Mouse (Mus musculus) embryonic stem cell, embryonic (primary cell): ENCODE measurements around the gene 6720489N17Rik.
"Not testable (repeated sequence)": the region's sequence is repeated elsewhere in the genome, so short reads cannot be mapped to it uniquely, and the experiment has no call there.

Source experiments
- CTCF ChIA-PET, 4 experiments: fragments of 300-600 bp in 2 of 4; fragments of 350-600 bp in 2 of 4; sonication (Branson Sonifier 250); formaldehyde crosslinking; loops; one replicate each; lab custom pipeline; 2022; ENCODE audit warnings: inconsistent platforms in 2 of 4; lab: Charles Lee
- POLR2A ChIA-PET, 4 experiments: fragments of 300-600 bp in 2 of 4; fragments of 350-600 bp in 2 of 4; sonication (Branson Sonifier 250); formaldehyde crosslinking; loops; one replicate each; lab custom pipeline; 2022; ENCODE audit warnings: antibody characterized with exemption in 4 of 4, inconsistent platforms in 1 of 4; lab: Charles Lee

Gene 6720489N17Rik

DNA sequence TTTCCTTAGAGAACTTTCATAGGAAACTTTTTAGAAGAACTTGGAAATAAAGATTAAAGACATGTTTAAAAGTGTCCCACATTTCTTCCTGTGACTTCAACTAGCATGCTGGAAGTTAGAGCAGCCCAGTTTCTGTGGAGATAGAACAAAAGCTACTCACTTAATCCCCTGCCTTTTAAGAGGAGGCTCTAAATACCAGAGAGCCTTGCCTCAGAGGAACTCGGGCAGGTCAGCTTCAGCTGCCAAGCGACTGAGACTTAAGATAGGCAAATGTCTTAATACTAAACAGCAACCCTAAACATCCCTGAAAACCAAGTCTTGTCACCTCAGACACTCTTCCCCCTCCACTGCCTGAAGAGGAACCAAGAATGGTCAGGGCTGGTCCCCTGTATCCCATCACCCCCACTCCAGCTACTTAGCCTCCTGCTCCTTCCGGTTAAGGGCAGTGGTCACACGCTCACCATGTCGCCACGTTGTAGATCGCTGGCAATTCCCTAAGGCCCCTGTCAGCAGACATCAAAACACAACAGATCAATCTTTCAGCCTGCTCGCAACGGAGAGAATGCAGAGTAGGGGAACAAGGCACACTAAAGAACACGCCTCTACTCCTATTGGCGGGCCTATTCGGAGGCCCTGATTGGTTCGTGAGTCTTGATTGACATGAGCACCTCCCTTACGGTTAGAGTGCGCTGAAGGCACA, at the start of gene 6720489N17Rik:
6720489N17Rik (minus strand) TSS at position 606 of the 700 bp plus-strand sequence.
- CTCF ChIA-PET, result interaction anchor here in 1 of 4 experiments (0.9 kb wide), 1 partner anchor 234 kb away, joined by 4 read pairs; no protein-coding TSS in a partner anchor

DNA sequence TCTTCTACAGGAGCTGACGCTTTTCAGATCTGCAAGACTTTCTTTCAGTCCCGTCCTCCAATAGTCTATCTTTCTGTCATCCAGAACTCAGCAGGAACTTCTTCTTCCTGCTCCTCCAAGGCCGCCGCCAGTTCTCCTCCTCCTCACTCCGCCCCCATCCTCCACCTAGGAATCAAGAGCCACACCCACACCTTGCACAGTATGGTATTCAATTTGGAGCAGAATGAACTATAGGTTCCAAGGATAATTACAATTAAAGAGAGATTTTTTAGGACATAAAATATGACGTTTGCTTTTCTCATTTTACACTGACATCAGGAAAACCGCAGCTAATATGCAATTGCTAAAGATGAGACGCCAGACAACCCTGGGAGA, 29.4 kb upstream of the 6720489N17Rik start:
- POLR2A ChIA-PET, result no interaction called here

More for the DNA sequence above, at the start of gene 6720489N17Rik:
- POLR2A ChIA-PET, result not testable (repeated sequence)

DNA sequence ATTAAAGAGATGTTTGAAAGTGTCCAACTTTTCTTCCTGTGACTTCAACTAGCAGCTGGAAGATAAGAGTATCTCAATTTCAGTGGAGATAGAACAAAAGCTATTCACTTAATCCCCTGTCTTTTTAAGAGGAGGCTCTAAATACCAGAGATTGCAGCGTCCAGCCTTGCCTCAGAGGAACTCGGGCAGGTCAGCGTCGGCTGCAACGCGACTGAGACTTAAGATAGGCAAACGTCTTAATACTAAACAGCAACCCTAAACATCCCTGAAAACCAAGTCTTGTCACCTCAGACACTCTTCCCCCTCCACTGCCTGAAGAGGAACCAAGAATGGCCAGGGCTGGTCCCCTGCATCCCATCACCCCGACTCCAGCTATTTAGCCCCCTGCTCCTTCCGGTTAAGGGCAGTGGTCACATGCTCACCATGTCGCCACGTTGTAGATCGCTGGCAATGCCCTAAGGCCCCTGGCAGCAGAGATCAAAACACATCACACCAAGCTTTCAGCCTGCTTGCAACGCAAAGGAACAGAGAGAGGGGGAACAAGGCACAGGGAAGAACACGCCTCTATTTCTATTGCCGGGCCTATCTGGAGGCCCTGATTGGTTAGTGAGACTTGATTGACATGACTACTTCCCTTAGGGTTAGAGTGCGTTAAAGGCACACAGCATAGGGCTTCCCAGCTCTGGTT, 28.8 kb upstream of the 6720489N17Rik start:
- POLR2A ChIA-PET, CTCF ChIA-PET: not testable (repeated sequence)

More for the DNA sequence above, 29.4 kb upstream of the 6720489N17Rik start:
- CTCF ChIA-PET, result interaction anchor here in 1 of 4 experiments (0.6 kb wide), 1 partner anchor 42 kb away, joined by 3 read pairs; no protein-coding TSS in a partner anchor

GRCm38 (mm10) chr13:62627071-62627470, 3.1 kb upstream of the 6720489N17Rik start:
- POLR2A ChIA-PET, result not testable (repeated sequence)

GRCm38 (mm10) chr13:62624277-62624665, 289 bp upstream of the 6720489N17Rik start:
- CTCF ChIA-PET, result interaction anchor here in 1 of 4 experiments (0.9 kb wide), 1 partner anchor 234 kb away, joined by 4 read pairs; no protein-coding TSS in a partner anchor
- POLR2A ChIA-PET, result not testable (repeated sequence)

More at GRCm38 (mm10) chr13:62627071-62627470, 3.1 kb upstream of the 6720489N17Rik start:
- CTCF ChIA-PET, result interaction anchor here in 2 of 4 experiments (0.9 to 1.7 kb wide), 6 partner anchors 13 to 233 kb away, joined by 3 to 14 read pairs (median 4); no protein-coding TSS in a partner anchor

DNA sequence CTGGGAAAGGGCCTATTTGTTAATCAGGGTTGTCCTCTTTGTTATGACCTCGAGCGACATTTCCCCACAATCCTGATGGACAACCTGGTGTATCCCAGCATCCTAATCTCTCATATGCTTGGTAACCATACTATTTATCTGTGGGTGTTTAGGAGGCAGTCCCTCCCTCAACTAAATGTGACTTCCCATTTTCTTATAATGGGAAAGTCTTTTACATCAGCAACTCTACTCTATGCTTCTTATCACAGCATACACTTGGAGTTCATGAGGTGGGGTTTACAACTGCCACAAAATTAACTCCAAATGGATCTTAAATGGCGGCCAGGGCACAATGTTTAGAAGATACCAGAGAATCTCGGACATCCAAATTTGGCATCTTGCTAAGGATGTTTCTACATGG, 6.5 kb downstream of the 6720489N17Rik start:
- CTCF ChIA-PET, POLR2A ChIA-PET: not testable (repeated sequence)

GRCm38 (mm10) chr13:62571099-62571498, 52.9 kb downstream of the 6720489N17Rik start, which contains the start of gene Zfp934:
Gene Zfp934, minus strand, starts transcription at chr13:62571199.
- CTCF ChIA-PET, POLR2A ChIA-PET: not testable (repeated sequence)

DNA sequence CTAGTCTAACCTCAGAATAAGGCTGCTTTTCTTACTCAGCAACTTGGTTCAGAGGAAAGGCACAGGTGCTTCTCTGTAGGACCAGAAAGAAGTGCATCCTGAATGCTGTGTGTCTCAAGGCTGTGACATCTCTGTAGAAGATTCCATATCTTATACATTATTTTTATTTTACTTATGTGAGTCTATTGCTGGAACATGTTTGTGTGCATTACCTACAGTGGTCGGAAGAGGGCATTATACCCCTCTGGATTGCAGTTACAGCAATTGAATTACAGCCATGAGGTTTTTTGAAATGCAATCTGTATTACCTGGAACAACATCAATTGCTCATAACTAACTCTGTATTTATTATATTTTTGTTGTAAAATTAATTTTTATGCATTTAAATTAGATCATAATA, 62.3 kb downstream of the 6720489N17Rik start:
- POLR2A ChIA-PET, CTCF ChIA-PET: not testable (repeated sequence)

- CTCF ChIA-PET, result not testable (repeated sequence)
- POLR2A ChIA-PET, result interaction anchor here in 1 of 4 experiments (0.9 kb wide), 1 partner anchor 48 kb away, joined by 3 read pairs; no protein-coding TSS in a partner anchor
Observed at GRCm38 (mm10) chr13:62558189-62559110, 65.5 kb downstream of the 6720489N17Rik start, which contains the start of gene Zfp935. Gene Zfp935, minus strand, starts transcription at chr13:62558511.
